Mouse (Mus musculus): Measurements from ENCODE around the gene Dhx34. TPM values are rescaled to one million over a fixed set of nuclear protein-coding genes. Genes with fewer than 3 reads are reported as not detected.

Dhx34 gene
- polyA plus RNA-seq, 1 experiment from 2014 or later: 22.3 TPM

GRCm38 (mm10) chr7:16244067-16244466, 22.2 kb upstream of the Dhx34 start, which contains the start of gene C5ar2:
Gene C5ar2 (minus strand): TSS chr7:16244154.
- no peak within 1 kb of the TSS for H3K27ac ChIP-seq
- no peaks in the 10 kb centered on the region for H3K4me1 ChIP-seq (replicated peaks)
- no peak for DNase-seq (ENCODE audit: low spot score)
- WGBS: 82% methylated on average over 5 of the region's 5 CpGs
- H3K4me3 ChIP-seq: no peak within 1 kb of the TSS
- H3K36me3 ChIP-seq: no peaks in the 10 kb centered on the region
- no peaks in the 10 kb centered on the region for H3K27me3 ChIP-seq (ENCODE audit: insufficient read depth, poor library complexity, severe bottlenecking)
- H3K9me3 ChIP-seq: no peaks in the 10 kb centered on the region

- no peaks in the 10 kb centered on the region for H3K9me3 ChIP-seq
- no peak overlapping the region for H3K4me3 ChIP-seq
- H3K27me3 ChIP-seq (ENCODE audit: insufficient read depth, poor library complexity, severe bottlenecking): no peaks in the 10 kb centered on the region
- H3K4me1 ChIP-seq (replicated peaks): no peaks in the 10 kb centered on the region
- no peaks in the 10 kb centered on the region for H3K36me3 ChIP-seq
- no peak overlapping the region for H3K27ac ChIP-seq
- 84% methylated on average over 6 of the region's 6 CpGs for WGBS
- no peak for DNase-seq (ENCODE audit: low spot score)
Observed at GRCm38 (mm10) chr7:16242198-16242597, 20.4 kb upstream of the Dhx34 start.

GRCm38 (mm10) chr7:16241787-16242186, 19.9 kb upstream of the Dhx34 start:
- no peak for DNase-seq (ENCODE audit: low spot score)
- Histone ChIP-seq H3K27ac (no peak overlapping the region), H3K36me3 (no peaks in the 10 kb centered on the region), H3K4me1 (replicated peaks) (no peaks in the 10 kb centered on the region), H3K4me3 (no peak overlapping the region), H3K27me3 (ENCODE audit: insufficient read depth, poor library complexity, severe bottlenecking) (no peaks in the 10 kb centered on the region), H3K9me3 (no peaks in the 10 kb centered on the region)
- WGBS: 67% methylated on average over 11 of the region's 11 CpGs

- 87% methylated on average over 1 of the region's 1 CpGs for WGBS
- Histone ChIP-seq H3K36me3 (no peaks in the 10 kb centered on the region), H3K4me3 (no peak overlapping the region), H3K27me3 (ENCODE audit: insufficient read depth, poor library complexity, severe bottlenecking) (no peaks in the 10 kb centered on the region), H3K27ac (no peak overlapping the region), H3K4me1 (replicated peaks) (no peaks in the 10 kb centered on the region), H3K9me3 (no peaks in the 10 kb centered on the region)
- no peak for DNase-seq (ENCODE audit: low spot score)
Observed at GRCm38 (mm10) chr7:16240978-16241303, 19.1 kb upstream of the Dhx34 start.

GRCm38 (mm10) chr7:16240281-16240977, 18.6 kb upstream of the Dhx34 start:
- WGBS: 85% methylated on average over 7 of the region's 7 CpGs
- Histone ChIP-seq H3K27me3 (ENCODE audit: insufficient read depth, poor library complexity, severe bottlenecking) (no peaks in the 10 kb centered on the region), H3K4me1 (replicated peaks) (no peaks in the 10 kb centered on the region)

GRCm38 (mm10) chr7:16239554-16239997, 17.7 kb upstream of the Dhx34 start:
- Histone ChIP-seq H3K4me3 (no peak overlapping the region), H3K27ac (no peak overlapping the region), H3K27me3 (ENCODE audit: insufficient read depth, poor library complexity, severe bottlenecking) (no peaks in the 10 kb centered on the region), H3K36me3 (no peaks in the 10 kb centered on the region), H3K4me1 (replicated peaks) (no peaks in the 10 kb centered on the region), H3K9me3 (no peaks in the 10 kb centered on the region)
- no peak for DNase-seq (ENCODE audit: low spot score)
- 67% methylated on average over 9 of the region's 9 CpGs for WGBS

More at GRCm38 (mm10) chr7:16240281-16240977, 18.6 kb upstream of the Dhx34 start:
- H3K27ac ChIP-seq: no peak overlapping the region
- no peaks in the 10 kb centered on the region for H3K36me3 ChIP-seq
- no peak overlapping the region for H3K4me3 ChIP-seq
- no peak for DNase-seq (ENCODE audit: low spot score)
- H3K9me3 ChIP-seq: no peaks in the 10 kb centered on the region

- Histone ChIP-seq H3K27me3 (ENCODE audit: insufficient read depth, poor library complexity, severe bottlenecking) (no peaks in the 10 kb centered on the region; the same call in 1 of the 2 replicates), H3K9me3 (peaks cover 23% of the 10 kb centered on the region), H3K27ac (no peak overlapping the region), H3K4me1 (replicated peaks) (peaks cover 8% of the 10 kb centered on the region), H3K4me3 (no peak overlapping the region), H3K36me3 (no peaks in the 10 kb centered on the region)
- WGBS: 51% methylated on average over 5 of the region's 5 CpGs
- DNase-seq (ENCODE audit: low spot score): peak; percentile 54
Observed at GRCm38 (mm10) chr7:16229869-16230268, 8.0 kb upstream of the Dhx34 start.

- no peaks in the 10 kb centered on the region for H3K9me3 ChIP-seq
- WGBS: 93% methylated on average over 9 of the region's 9 CpGs
- H3K4me3 ChIP-seq: no peak overlapping the region
- H3K4me1 ChIP-seq (replicated peaks): no peaks in the 10 kb centered on the region
- DNase-seq (ENCODE audit: low spot score): no peak
- no peaks in the 10 kb centered on the region for H3K27me3 ChIP-seq (ENCODE audit: insufficient read depth, poor library complexity, severe bottlenecking)
- no peak overlapping the region for H3K27ac ChIP-seq
- peaks cover 96% of the 10 kb centered on the region for H3K36me3 ChIP-seq
Observed at GRCm38 (mm10) chr7:16213986-16214385, 7.9 kb downstream of the Dhx34 start.

GRCm38 (mm10) chr7:16213196-16213595, 8.6 kb downstream of the Dhx34 start:
- H3K36me3 ChIP-seq: peaks cover 98% of the 10 kb centered on the region

GRCm38 (mm10) chr7:16210862-16211365, 10.9 kb downstream of the Dhx34 start:
- peak; percentile 15 for DNase-seq (ENCODE audit: low spot score)
- Histone ChIP-seq H3K9me3 (no peaks in the 10 kb centered on the region), H3K4me1 (replicated peaks) (no peaks in the 10 kb centered on the region), H3K4me3 (no peak overlapping the region), H3K27ac (no peak overlapping the region), H3K27me3 (ENCODE audit: insufficient read depth, poor library complexity, severe bottlenecking) (no peaks in the 10 kb centered on the region), H3K36me3 (peaks cover 98% of the 10 kb centered on the region)
- 82% methylated on average over 12 of the region's 12 CpGs for WGBS

More at GRCm38 (mm10) chr7:16213196-16213595, 8.6 kb downstream of the Dhx34 start:
- Histone ChIP-seq H3K9me3 (no peaks in the 10 kb centered on the region), H3K4me3 (no peak overlapping the region), H3K4me1 (replicated peaks) (no peaks in the 10 kb centered on the region), H3K27me3 (ENCODE audit: insufficient read depth, poor library complexity, severe bottlenecking) (no peaks in the 10 kb centered on the region), H3K27ac (no peak overlapping the region)
- no peak for DNase-seq (ENCODE audit: low spot score)
- WGBS: 98% methylated on average over 6 of the region's 6 CpGs

GRCm38 (mm10) chr7:16208781-16209665, 12.8 kb downstream of the Dhx34 start:
- H3K4me3 ChIP-seq: no peak overlapping the region
- no peaks in the 10 kb centered on the region for H3K9me3 ChIP-seq
- H3K36me3 ChIP-seq: peaks cover 98% of the 10 kb centered on the region
- H3K27ac ChIP-seq: no peak overlapping the region
- H3K4me1 ChIP-seq (replicated peaks): no peaks in the 10 kb centered on the region
- WGBS: 91% methylated on average over 21 of the region's 21 CpGs
- DNase-seq (ENCODE audit: low spot score): no peak
- no peaks in the 10 kb centered on the region for H3K27me3 ChIP-seq (ENCODE audit: insufficient read depth, poor library complexity, severe bottlenecking)

- 93% methylated on average over 10 of the region's 10 CpGs for WGBS
- H3K36me3 ChIP-seq: peaks cover 98% of the 10 kb centered on the region
Observed at GRCm38 (mm10) chr7:16207496-16207895, 14.3 kb downstream of the Dhx34 start.

GRCm38 (mm10) chr7:16207076-16207475, 14.8 kb downstream of the Dhx34 start:
- no peak for DNase-seq (ENCODE audit: low spot score)
- H3K27ac ChIP-seq: no peak overlapping the region
- WGBS: 84% methylated on average over 7 of the region's 7 CpGs
- H3K36me3 ChIP-seq: peaks cover 100% of the 10 kb centered on the region
- H3K27me3 ChIP-seq (ENCODE audit: insufficient read depth, poor library complexity, severe bottlenecking): no peaks in the 10 kb centered on the region
- no peak overlapping the region for H3K4me3 ChIP-seq
- no peaks in the 10 kb centered on the region for H3K9me3 ChIP-seq
- no peaks in the 10 kb centered on the region for H3K4me1 ChIP-seq (replicated peaks)

More at GRCm38 (mm10) chr7:16207496-16207895, 14.3 kb downstream of the Dhx34 start:
- H3K4me3 ChIP-seq: no peak overlapping the region
- no peak overlapping the region for H3K27ac ChIP-seq
- no peak for DNase-seq (ENCODE audit: low spot score)
- no peaks in the 10 kb centered on the region for H3K27me3 ChIP-seq (ENCODE audit: insufficient read depth, poor library complexity, severe bottlenecking)
- H3K9me3 ChIP-seq: no peaks in the 10 kb centered on the region
- H3K4me1 ChIP-seq (replicated peaks): no peaks in the 10 kb centered on the region
